Mouse (Mus musculus) retina, postnatal 1 day (tissue): ENCODE results near the gene Vamp2.
A peak's percentile ranks its signal among the peaks of the same experiment; 100 is the strongest.
"Not testable (repeated sequence)": the region's sequence is repeated elsewhere in the genome, so short reads cannot be mapped to it uniquely, and the experiment has no call there.

ENCODE experiments used
- DNase-seq: peaks from one replicate; pipeline ENCODE4 v3.0.0-alpha.2; 2012

Vamp2 gene

GRCm38 (mm10) chr11:69086390-69086789 lies 1.9 kb upstream of the Vamp2 start:
- no peak for DNase-seq

GRCm38 (mm10) chr11:69087082-69087481 lies 1.2 kb upstream of the Vamp2 start:
- peak; percentile 79 for DNase-seq

- no peak for DNase-seq
Observed at GRCm38 (mm10) chr11:69087597-69087996, 693 bp upstream of the Vamp2 start.

GRCm38 (mm10) chr11:69088856-69089615 lies 746 bp downstream of the Vamp2 start:
- no peak for DNase-seq

- DNase-seq = no peak
Observed at GRCm38 (mm10) chr11:69089616-69090290, 1.5 kb downstream of the Vamp2 start.

GRCm38 (mm10) chr11:69090367-69090766 lies 2.1 kb downstream of the Vamp2 start:
- DNase-seq = no peak

GRCm38 (mm10) chr11:69091566-69092385 lies 3.5 kb downstream of the Vamp2 start:
- no peak for DNase-seq

GRCm38 (mm10) chr11:69092386-69092751 lies 4.1 kb downstream of the Vamp2 start:
- peak; percentile 81 for DNase-seq

GRCm38 (mm10) chr11:69092871-69093270 lies 4.6 kb downstream of the Vamp2 start:
- no peak for DNase-seq

- DNase-seq = not testable (repeated sequence)
Observed at GRCm38 (mm10) chr11:69093856-69094255, 5.6 kb downstream of the Vamp2 start.

GRCm38 (mm10) chr11:69094697-69095429 lies 6.6 kb downstream of the Vamp2 start, which contains the start of gene Per1:
Gene Per1, plus strand, starts transcription at chr11:69095217.
- DNase-seq = peak; percentile 100

GRCm38 (mm10) chr11:69095511-69096231 lies 7.4 kb downstream of the Vamp2 start:
- peak; percentile 27 for DNase-seq

GRCm38 (mm10) chr11:69096360-69096986 lies 8.2 kb downstream of the Vamp2 start:
- no peak for DNase-seq

- DNase-seq = peak; percentile 97
Observed at GRCm38 (mm10) chr11:69096987-69097900, 9.0 kb downstream of the Vamp2 start.

- DNase-seq = no peak
Observed at GRCm38 (mm10) chr11:69098039-69098761, 9.9 kb downstream of the Vamp2 start.

GRCm38 (mm10) chr11:69098762-69099091 lies 10.4 kb downstream of the Vamp2 start:
- DNase-seq = peak; percentile 97

- peak; percentile 44 for DNase-seq
Observed at GRCm38 (mm10) chr11:69099177-69099914, 11.1 kb downstream of the Vamp2 start.

- DNase-seq = peak; percentile 92
Observed at GRCm38 (mm10) chr11:69099915-69100345, 11.6 kb downstream of the Vamp2 start.
